Mouse (Mus musculus): ENCODE measurements around the gene Pcca. TPM values are rescaled to one million over a fixed set of nuclear protein-coding genes. Genes with fewer than 3 reads are reported as not detected.

The Pcca gene
- 2.6 and 4.8 TPM in 2 replicates for polyA plus RNA-seq (2012; rRNA removed)

DNA sequence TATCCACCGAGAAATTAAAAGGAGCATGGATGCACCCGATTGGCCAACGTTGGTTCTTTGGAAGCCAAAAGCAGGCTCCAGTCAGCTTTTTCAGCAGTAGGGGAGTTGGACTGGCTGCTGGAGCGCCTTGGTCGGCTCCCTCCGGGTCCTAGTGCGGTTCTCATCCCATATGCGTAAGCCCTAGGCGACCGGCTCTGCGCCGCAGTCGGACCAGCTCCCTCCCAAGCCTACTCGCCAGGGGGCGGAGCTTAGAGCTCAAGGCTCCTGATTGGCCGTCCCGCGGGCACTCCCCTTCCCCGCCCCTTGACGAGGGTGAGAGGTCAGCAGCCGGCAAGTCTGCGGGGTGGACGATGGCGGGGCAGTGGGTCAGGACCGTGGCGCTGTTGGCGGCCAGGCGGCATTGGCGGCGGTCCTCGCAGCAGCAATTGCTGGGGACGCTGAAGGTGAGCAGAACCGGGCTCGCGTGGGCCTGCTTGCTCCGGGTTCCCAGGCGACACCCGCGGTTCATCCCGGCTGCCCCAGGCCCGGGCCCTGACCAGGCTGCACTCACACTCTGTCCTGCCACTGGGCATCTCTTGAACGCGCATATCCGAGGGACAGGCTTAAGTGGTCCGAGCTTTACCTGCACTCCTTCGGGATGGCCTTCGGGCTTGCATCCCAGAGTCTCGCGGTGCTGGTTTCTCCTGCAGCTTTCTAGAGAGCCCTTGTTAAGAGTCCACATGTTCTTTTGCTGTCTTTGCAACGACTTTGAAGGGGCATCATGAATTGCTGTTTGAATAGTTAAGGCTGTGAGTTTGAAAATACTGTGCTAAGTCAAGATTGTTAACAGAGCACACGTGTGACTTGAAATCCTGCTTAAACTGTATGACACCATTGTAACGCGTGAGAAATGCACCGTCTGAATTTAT lies at the start of gene Pcca:
Pcca (plus strand) TSS at position 308 of the 908 bp plus-strand sequence.
- WGBS, result 3% methylated on average over 54 of the region's 54 CpGs
- TF ChIP-seq CTCF (IDR thresholded peaks at IDR 0.05; ENCODE audit: extremely low read depth, insufficient read depth, insufficient read length, insufficient replicate concordance) (no peak), POLR2A (IDR thresholded peaks at IDR 0.05; ENCODE audit: low read depth, low read length) (no peak)
- Histone ChIP-seq H3K36me3 (ENCODE audit: control insufficient read depth, insufficient read depth, low read length) (no peaks in the 10 kb centered on the region), H3K4me1 (ENCODE audit: control insufficient read depth, insufficient read depth, insufficient read length) (no peaks in the 10 kb centered on the region), H3K4me3 (ENCODE audit: extremely low read depth, insufficient read depth, insufficient read length) (peak within 1 kb of the TSS; percentile 87), H3K27me3 (ENCODE audit: control insufficient read depth, insufficient read depth, low read length) (no peaks in the 10 kb centered on the region), H3K27ac (ENCODE audit: insufficient read depth, low read length) (peak within 1 kb of the TSS; percentile 15; the same call in 1 of the 2 replicates)
- peak; percentile 72 to 95 for DNase-seq (ENCODE audit: low read depth in 1 of 2, low spot score in 2 of 2)

DNA sequence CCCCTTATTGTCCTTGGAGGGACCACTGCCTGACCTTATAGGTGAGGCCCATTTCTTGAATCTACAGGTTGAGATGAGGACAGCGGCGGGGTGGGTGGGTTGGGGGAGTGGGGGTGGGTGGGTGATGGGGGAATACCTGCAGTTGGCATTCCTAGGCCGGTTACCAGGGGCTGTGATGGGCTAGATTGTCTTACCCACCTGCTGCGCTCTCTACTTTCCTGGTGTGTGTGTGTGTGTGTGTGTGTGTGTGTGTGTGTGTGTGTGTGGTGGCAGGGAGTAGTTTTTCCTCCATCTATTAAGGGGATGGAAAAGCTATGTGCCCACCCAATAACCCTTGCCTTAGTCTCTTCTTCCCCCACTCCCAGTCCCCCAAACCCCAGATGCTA lies 49.7 kb upstream of the Pcca start:
- DNase-seq (ENCODE audit: low read depth in 1 of 2, low spot score in 2 of 2), result no peak
- H3K27ac ChIP-seq (ENCODE audit: insufficient read depth, low read length), result no peak overlapping the region
- H3K4me3 ChIP-seq (ENCODE audit: extremely low read depth, insufficient read depth, insufficient read length), result no peak overlapping the region
- TF ChIP-seq POLR2A (IDR thresholded peaks at IDR 0.05; ENCODE audit: low read depth, low read length) (no peak), CTCF (IDR thresholded peaks at IDR 0.05; ENCODE audit: extremely low read depth, insufficient read depth, insufficient read length, insufficient replicate concordance) (no peak)
- H3K4me1 ChIP-seq (ENCODE audit: control insufficient read depth, insufficient read depth, insufficient read length), result no peaks in the 10 kb centered on the region; the same call in 1 of the 2 replicates
- H3K36me3 ChIP-seq (ENCODE audit: control insufficient read depth, insufficient read depth, low read length), result no peaks in the 10 kb centered on the region
- H3K27me3 ChIP-seq (ENCODE audit: control insufficient read depth, insufficient read depth, low read length), result peaks cover 44% of the 10 kb centered on the region
- 25% methylated on average over 4 of the region's 4 CpGs for WGBS

DNA sequence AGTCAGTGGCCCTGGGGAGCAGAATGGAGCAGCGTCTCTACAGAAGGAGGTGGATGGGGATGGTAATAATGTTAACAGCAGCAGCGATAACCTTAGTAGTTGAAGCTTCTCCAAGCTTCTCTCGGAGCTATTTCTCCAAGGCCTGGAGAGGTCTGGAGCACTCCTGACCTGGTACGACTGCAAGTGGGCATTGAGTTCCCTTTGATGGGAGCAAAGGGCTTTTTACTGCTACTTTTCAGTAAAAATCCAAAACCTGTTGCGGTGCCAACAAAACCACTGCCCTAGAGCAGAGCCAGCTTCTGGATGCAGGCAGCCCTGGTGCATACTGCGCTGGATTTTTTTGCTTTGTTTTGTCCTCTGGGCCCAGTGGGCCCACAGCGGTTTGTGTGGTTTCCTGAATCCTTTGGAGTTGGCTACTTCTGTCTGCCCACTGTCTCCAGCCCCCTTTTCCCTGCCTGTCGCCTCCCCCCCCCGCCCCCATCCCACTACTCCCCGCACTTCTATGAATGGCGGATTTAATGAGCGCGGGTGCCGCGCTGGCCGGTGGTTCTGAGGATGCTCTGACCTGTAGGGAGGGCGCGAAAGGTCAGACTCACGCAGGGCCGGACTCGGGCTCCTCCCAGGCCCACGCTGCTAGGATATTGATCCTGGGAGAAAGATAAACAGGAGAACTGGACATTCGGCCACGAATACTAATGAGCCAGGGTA lies 49.1 kb upstream of the Pcca start:
- Histone ChIP-seq H3K4me1 (ENCODE audit: control insufficient read depth, insufficient read depth, insufficient read length) (no peaks in the 10 kb centered on the region; the same call in 1 of the 2 replicates), H3K27ac (ENCODE audit: insufficient read depth, low read length) (no peak overlapping the region), H3K4me3 (ENCODE audit: extremely low read depth, insufficient read depth, insufficient read length) (no peak overlapping the region), H3K36me3 (ENCODE audit: control insufficient read depth, insufficient read depth, low read length) (no peaks in the 10 kb centered on the region), H3K27me3 (ENCODE audit: control insufficient read depth, insufficient read depth, low read length) (peaks cover 45% of the 10 kb centered on the region)
- no peak for TF ChIP-seq POLR2A (IDR thresholded peaks at IDR 0.05; ENCODE audit: low read depth, low read length)
- no peak for TF ChIP-seq CTCF (IDR thresholded peaks at IDR 0.05; ENCODE audit: extremely low read depth, insufficient read depth, insufficient read length, insufficient replicate concordance)
- WGBS, result 6% methylated on average over 24 of the region's 24 CpGs
- no peak for DNase-seq (ENCODE audit: low read depth in 1 of 2, low spot score in 2 of 2)

- no peaks in the 10 kb centered on the region for H3K36me3 ChIP-seq (ENCODE audit: control insufficient read depth, insufficient read depth, low read length)
- H3K4me3 ChIP-seq (ENCODE audit: extremely low read depth, insufficient read depth, insufficient read length), result no peak overlapping the region
- DNase-seq (ENCODE audit: low read depth in 1 of 2, low spot score in 2 of 2), result no peak
- H3K4me1 ChIP-seq (ENCODE audit: control insufficient read depth, insufficient read depth, insufficient read length), result no peaks in the 10 kb centered on the region; the same call in 1 of the 2 replicates
- peaks cover 45% of the 10 kb centered on the region for H3K27me3 ChIP-seq (ENCODE audit: control insufficient read depth, insufficient read depth, low read length)
- 5% methylated on average over 12 of the region's 12 CpGs for WGBS
- H3K27ac ChIP-seq (ENCODE audit: insufficient read depth, low read length), result no peak overlapping the region
- TF ChIP-seq POLR2A (IDR thresholded peaks at IDR 0.05; ENCODE audit: low read depth, low read length), result no peak
- TF ChIP-seq CTCF (IDR thresholded peaks at IDR 0.05; ENCODE audit: extremely low read depth, insufficient read depth, insufficient read length, insufficient replicate concordance), result no peak
Observed at GRCm38 (mm10) chr14:122485635-122486181, 48.4 kb upstream of the Pcca start.

DNA sequence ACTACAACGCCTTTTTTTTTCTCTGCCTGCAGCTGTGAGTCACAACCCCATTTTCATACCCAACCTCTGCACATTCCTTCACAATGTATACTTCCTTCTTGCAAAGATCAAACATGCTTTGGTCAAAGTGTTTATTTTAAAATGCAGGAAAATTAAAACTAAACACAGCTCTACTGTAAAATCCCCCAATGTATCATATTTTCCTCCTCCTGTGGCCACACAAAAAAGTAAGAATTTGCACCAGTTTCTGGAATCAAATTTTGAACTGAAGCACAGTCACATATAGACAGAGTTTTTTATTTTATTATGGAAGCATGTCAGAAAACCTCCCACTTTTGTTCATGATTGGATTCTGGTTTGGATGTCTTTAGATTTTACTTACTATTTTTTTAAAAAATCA lies 47.5 kb upstream of the Pcca start:
- 5% methylated on average over 1 of the region's 1 CpGs for WGBS
- Histone ChIP-seq H3K27me3 (ENCODE audit: control insufficient read depth, insufficient read depth, low read length) (peaks cover 45% of the 10 kb centered on the region), H3K4me1 (ENCODE audit: control insufficient read depth, insufficient read depth, insufficient read length) (no peaks in the 10 kb centered on the region; the same call in 1 of the 2 replicates), H3K36me3 (ENCODE audit: control insufficient read depth, insufficient read depth, low read length) (no peaks in the 10 kb centered on the region), H3K27ac (ENCODE audit: insufficient read depth, low read length) (no peak overlapping the region), H3K4me3 (ENCODE audit: extremely low read depth, insufficient read depth, insufficient read length) (no peak overlapping the region)
- no peak for DNase-seq (ENCODE audit: low read depth in 1 of 2, low spot score in 2 of 2)
- no peak for TF ChIP-seq CTCF (IDR thresholded peaks at IDR 0.05; ENCODE audit: extremely low read depth, insufficient read depth, insufficient read length, insufficient replicate concordance)
- no peak for TF ChIP-seq POLR2A (IDR thresholded peaks at IDR 0.05; ENCODE audit: low read depth, low read length)

GRCm38 (mm10) chr14:122487366-122487765 lies 46.8 kb upstream of the Pcca start:
- peaks cover 42% of the 10 kb centered on the region for H3K27me3 ChIP-seq (ENCODE audit: control insufficient read depth, insufficient read depth, low read length)
- 15% methylated on average over 5 of the region's 5 CpGs for WGBS
- no peak for DNase-seq (ENCODE audit: low read depth in 1 of 2, low spot score in 2 of 2)

More at GRCm38 (mm10) chr14:122487366-122487765, 46.8 kb upstream of the Pcca start:
- Histone ChIP-seq H3K27ac (ENCODE audit: insufficient read depth, low read length) (no peak overlapping the region), H3K4me1 (ENCODE audit: control insufficient read depth, insufficient read depth, insufficient read length) (no peaks in the 10 kb centered on the region; the same call in 1 of the 2 replicates), H3K36me3 (ENCODE audit: control insufficient read depth, insufficient read depth, low read length) (no peaks in the 10 kb centered on the region), H3K4me3 (ENCODE audit: extremely low read depth, insufficient read depth, insufficient read length) (no peak overlapping the region)
- no peak for TF ChIP-seq CTCF (IDR thresholded peaks at IDR 0.05; ENCODE audit: extremely low read depth, insufficient read depth, insufficient read length, insufficient replicate concordance)
- TF ChIP-seq POLR2A (IDR thresholded peaks at IDR 0.05; ENCODE audit: low read depth, low read length), result no peak
